Mouse (Mus musculus) erythroblast, embryonic 14.5 days (primary cell): Measurements from ENCODE around the gene Ophn1. TPM values are rescaled to one million over a fixed set of nuclear protein-coding genes. Genes with fewer than 3 reads are reported as not detected.

ENCODE experiments used
- H3K27me3 ChIP-seq: 2 replicates; pipeline ENCODE4 v1.6.1; 2012; ENCODE audit warnings: inconsistent platforms; ENCODE audit not compliant: control insufficient read depth
- H3K36me3 ChIP-seq: 2 replicates; pipeline ENCODE4 v1.6.1; 2012; ENCODE audit warnings: mild to moderate bottlenecking, inconsistent platforms; ENCODE audit not compliant: control insufficient read depth
- H3K4me1 ChIP-seq: 2 replicates; pipeline ENCODE4 v1.6.1; 2012; ENCODE audit warnings: inconsistent platforms; ENCODE audit not compliant: control insufficient read depth
- H3K4me3 ChIP-seq: replicated peaks from 2 replicates; pipeline ENCODE3; 2012; ENCODE audit warnings: moderate library complexity, mild to moderate bottlenecking, inconsistent platforms
- H3K9me3 ChIP-seq: 2 replicates; pipeline ENCODE4 v1.6.1; 2012; ENCODE audit warnings: low read length, inconsistent platforms, mixed read lengths; ENCODE audit not compliant: control insufficient read depth
- GATA1 ChIP-seq: IDR thresholded peaks from 2 replicates; pipeline ENCODE4 v1.6.1; 2012; ENCODE audit warnings: low read length, inconsistent platforms, mixed read lengths
- TAL1 ChIP-seq: IDR thresholded peaks from 3 replicates; pipeline ENCODE4 v1.6.1; 2012; ENCODE audit warnings: low read length, inconsistent platforms, mixed read lengths
- polyA plus RNA-seq: library from polyadenylated mRNA; stranded (reverse); fragments of >175 nt; gene quantifications from 2 replicates; pipeline ENCODE4 v1.2.3, GENCODE M21; 2012

The Ophn1 gene
- polyA plus RNA-seq, 1 experiment: not detected

DNA sequence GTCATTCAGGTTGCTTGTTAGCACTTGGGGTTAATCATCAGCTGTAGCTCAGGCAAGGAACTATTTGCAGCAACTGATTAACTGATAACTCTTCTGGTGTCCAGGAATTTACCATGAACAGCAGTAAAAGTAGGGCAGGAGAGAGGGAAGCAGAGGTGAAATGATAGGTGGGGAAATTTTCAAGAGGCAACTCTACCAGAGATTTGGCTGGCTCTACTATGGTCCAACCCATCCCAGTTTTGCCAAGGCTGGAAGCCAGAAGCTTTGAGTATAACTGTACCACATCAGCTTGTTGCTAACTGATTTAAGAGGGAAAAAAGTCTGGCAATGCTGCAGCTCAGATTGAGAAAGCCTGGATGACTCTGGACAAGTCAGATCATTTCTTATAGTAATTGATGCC is 316.6 kb downstream of the Ophn1 start:
- no peak for TF ChIP-seq GATA1
- TF ChIP-seq TAL1: no peak
- H3K27me3 ChIP-seq: no peaks in the 10 kb centered on the region

DNA sequence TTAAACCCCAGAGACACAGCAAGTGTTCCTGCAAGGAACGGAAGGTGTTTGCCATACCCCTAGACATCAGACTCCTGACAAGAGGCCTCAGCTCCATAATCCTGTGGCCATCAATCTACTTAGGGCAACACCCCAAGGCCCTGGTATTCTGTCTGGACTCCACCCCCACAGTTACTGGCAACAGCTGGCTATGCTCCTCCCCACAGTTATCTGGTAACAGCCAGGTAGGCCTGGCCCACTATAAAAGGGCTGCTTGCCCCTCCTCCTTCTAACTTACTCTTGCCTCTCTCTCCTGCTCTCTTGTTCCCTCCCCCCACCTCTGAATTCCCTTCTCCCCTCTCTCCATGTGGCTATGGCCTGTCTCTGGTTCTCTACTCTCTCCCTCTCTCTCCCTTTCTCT is 344.4 kb downstream of the Ophn1 start:
- Histone ChIP-seq H3K4me3 (no peak overlapping the region), H3K4me1 (no peaks in the 10 kb centered on the region), H3K27me3 (no peaks in the 10 kb centered on the region), H3K9me3 (no peaks in the 10 kb centered on the region), H3K36me3 (no peaks in the 10 kb centered on the region)
- TF ChIP-seq GATA1: no peak
- TF ChIP-seq TAL1: no peak

More for the DNA sequence above, 316.6 kb downstream of the Ophn1 start:
- Histone ChIP-seq H3K4me1 (no peaks in the 10 kb centered on the region), H3K4me3 (no peak overlapping the region), H3K36me3 (no peaks in the 10 kb centered on the region), H3K9me3 (no peaks in the 10 kb centered on the region)

DNA sequence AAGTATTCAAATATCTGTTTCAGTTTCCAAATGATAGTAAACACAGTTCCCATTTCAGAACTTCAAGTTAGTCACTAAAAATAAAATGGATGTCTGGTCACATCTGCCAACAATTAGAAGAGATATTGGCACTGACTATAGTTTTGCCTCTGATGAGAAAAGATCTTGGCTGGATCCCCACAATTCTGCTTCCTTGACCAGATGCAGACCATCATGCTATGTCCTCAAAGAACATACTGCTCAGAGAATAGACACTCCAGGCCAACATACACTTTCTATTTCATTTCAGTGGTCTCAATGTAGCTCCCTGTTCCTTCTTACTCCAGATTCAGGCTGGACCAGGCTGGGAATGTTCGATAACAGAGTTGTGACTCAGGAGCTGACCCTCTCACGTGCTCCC is 375.5 kb downstream of the Ophn1 start:
- no peak overlapping the region for H3K4me3 ChIP-seq
- TF ChIP-seq GATA1: no peak
- TF ChIP-seq TAL1: no peak
- H3K4me1 ChIP-seq: no peaks in the 10 kb centered on the region
- H3K36me3 ChIP-seq: no peaks in the 10 kb centered on the region
- H3K27me3 ChIP-seq: no peaks in the 10 kb centered on the region; the same call in 1 of the 2 replicates
- H3K9me3 ChIP-seq: no peaks in the 10 kb centered on the region

DNA sequence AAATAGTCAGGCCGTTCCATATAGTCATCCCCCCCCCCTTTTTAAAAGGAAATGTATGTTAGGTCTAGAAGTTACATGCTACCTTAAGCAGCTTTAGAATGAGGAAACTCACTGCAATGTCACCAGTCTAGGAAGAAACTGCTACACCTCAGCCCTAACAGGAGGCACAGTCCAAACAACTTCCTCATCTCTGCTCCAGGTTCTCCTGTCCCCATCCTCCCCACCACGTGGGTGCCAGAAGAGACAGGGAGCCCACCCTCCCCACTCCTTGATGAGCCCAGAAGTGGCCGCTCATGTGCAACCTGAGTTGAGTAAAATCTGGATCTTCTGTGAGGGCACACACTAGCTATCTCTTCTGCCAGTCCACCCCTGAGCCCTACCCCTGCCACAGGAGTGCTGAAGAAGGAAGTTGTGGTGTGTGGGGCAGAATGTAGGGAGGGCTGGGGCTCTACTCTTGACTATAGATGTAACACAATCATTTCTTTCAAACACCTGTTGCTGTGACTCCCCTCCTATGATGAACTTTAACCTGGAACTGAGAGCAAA is 376.4 kb downstream of the Ophn1 start:
- no peak for TF ChIP-seq GATA1
- no peak for TF ChIP-seq TAL1

More for the DNA sequence above, 376.4 kb downstream of the Ophn1 start:
- H3K4me3 ChIP-seq: no peak overlapping the region
- no peaks in the 10 kb centered on the region for H3K4me1 ChIP-seq
- H3K27me3 ChIP-seq: no peaks in the 10 kb centered on the region; the same call in 1 of the 2 replicates
- H3K36me3 ChIP-seq: no peaks in the 10 kb centered on the region
- H3K9me3 ChIP-seq: no peaks in the 10 kb centered on the region

Other genes with a start within 250 kb of the Ophn1 start
- gene Yipf6, start 45.3 kb upstream of the Ophn1 start, polyA plus RNA-seq: 0.52 and 0.73 TPM in 2 replicates
- 0.04 and 0.07 TPM in 2 replicates for gene Stard8, start 112.2 kb upstream of the Ophn1 start, polyA plus RNA-seq
- 0.03 and 0.06 TPM in 2 replicates for gene Efnb1, start 245.1 kb upstream of the Ophn1 start, polyA plus RNA-seq